Comparison of ENCODE assay signal across 7 mouse cellular contexts in the genomic region with DNA sequence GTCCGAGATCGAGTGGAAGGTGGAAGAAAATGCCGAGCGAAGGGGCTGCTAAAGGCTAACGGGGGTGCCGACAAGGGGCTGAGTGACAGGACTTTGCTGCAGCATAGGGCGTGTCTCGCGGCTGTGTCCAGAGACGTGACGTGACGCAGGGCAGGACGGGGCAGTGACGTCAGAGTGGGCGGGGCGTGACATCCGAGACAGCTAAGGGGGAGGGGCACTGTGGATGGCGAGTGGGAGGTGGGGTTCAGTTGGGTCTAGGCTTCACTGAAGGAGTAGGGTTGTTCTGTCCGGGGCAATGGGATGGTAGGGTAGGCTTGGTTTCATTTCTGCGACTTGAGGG. TPM values are rescaled to one million over a fixed set of nuclear protein-coding genes. Genes with fewer than 3 reads are reported as not detected.
DNase-seq lines count a peak whose midpoint lies in the region; ATAC-seq and TF ChIP-seq lines count a peak whose summit lies in the region.

No protein-coding gene starts in this region.

- peak; percentile 95 for DNase-seq in adrenal gland, adult 2 months
- DNase-seq in embryo, embryonic 11.5 days (ENCODE audit: low read depth, low spot score) = peak; percentile 89
- DNase-seq in gastrocnemius, postnatal 4 days (ENCODE audit: low spot score in 2 of 2) = peak; percentile 94 to 97
- peak; percentile 96 for DNase-seq in left cerebral cortex, postnatal 4 days

- H3K4me2 ChIP-seq in intestine, postnatal 0 days (replicated peaks; ENCODE audit: low read depth) = peak overlapping the region; percentile 91
- peak overlapping the region; percentile 63 for H3K4me2 ChIP-seq in midbrain, embryonic 12.5 days (replicated peaks)

- intact Hi-C loops in left cerebral cortex, postnatal 4 days (cut with DNase I) = no loop called here

- H3K9me3 ChIP-seq in intestine, postnatal 0 days (ENCODE audit: control insufficient read depth) = no peaks in the 10 kb centered on the region
- no peaks in the 10 kb centered on the region for H3K9me3 ChIP-seq in midbrain, embryonic 12.5 days

- H3K36me3 ChIP-seq in intestine, postnatal 0 days (ENCODE audit: control insufficient read depth, insufficient read depth) = peaks cover 7% of the 10 kb centered on the region; the same call in 1 of the 2 replicates
- H3K36me3 ChIP-seq in midbrain, embryonic 12.5 days = peaks cover 14% of the 10 kb centered on the region; the same call in 1 of the 2 replicates
- no peaks in the 10 kb centered on the region; the same call in 1 of the 2 replicates for H3K36me3 ChIP-seq in small intestine, adult 2 months (ENCODE audit: control insufficient read depth, insufficient read depth, low read length)

- 0 out of 2 replicates have a peak, but pooled peaks cover 3% of the 10 kb centered on the region for H3K4me1 ChIP-seq in intestine, postnatal 0 days (replicated peaks; ENCODE audit: control insufficient read depth, insufficient read depth, low read length)
- peaks cover 24% of the 10 kb centered on the region for H3K4me1 ChIP-seq in midbrain, embryonic 12.5 days
- peaks cover 4% of the 10 kb centered on the region; the same call in 1 of the 2 replicates for H3K4me1 ChIP-seq in small intestine, adult 2 months (ENCODE audit: control insufficient read depth, insufficient read depth, insufficient read length, low read length)

- peak overlapping the region; percentile 79 for H3K4me3 ChIP-seq in intestine, postnatal 0 days (ENCODE audit: low read depth, low read length)
- peak overlapping the region; percentile 81 for H3K4me3 ChIP-seq in midbrain, embryonic 12.5 days
- H3K4me3 ChIP-seq in small intestine, adult 2 months (ENCODE audit: low read depth, low read length) = peak overlapping the region; percentile 81

- TF ChIP-seq POLR2A in small intestine, adult 2 months (IDR thresholded peaks at IDR 0.05; ENCODE audit: low read depth, low read length) = no peak

- TF ChIP-seq CTCF in intestine, postnatal 0 days (IDR thresholded peaks at IDR 0.05; ENCODE audit: low read depth) = no peak
- TF ChIP-seq CTCF in small intestine, adult 2 months (IDR thresholded peaks at IDR 0.05; ENCODE audit: extremely low read depth, insufficient read length, insufficient replicate concordance, low read depth, low read length) = no peak

- H3K27ac ChIP-seq in intestine, postnatal 0 days (ENCODE audit: low read depth, low read length) = peak overlapping the region; percentile 98
- peak overlapping the region; percentile 93 for H3K27ac ChIP-seq in midbrain, embryonic 12.5 days (replicated peaks)
- peak overlapping the region; percentile 92 for H3K27ac ChIP-seq in small intestine, adult 2 months (ENCODE audit: insufficient read depth, low read depth, low read length)

- ATAC-seq in intestine, postnatal 0 days = peak; percentile 72
- ATAC-seq in midbrain, embryonic 12.5 days (ENCODE audit: low FRiP score, low read depth) = peak; percentile 80

- no peaks in the 10 kb centered on the region for H3K27me3 ChIP-seq in intestine, postnatal 0 days (replicated peaks; ENCODE audit: control insufficient read depth, insufficient read depth, low read length)
- no peaks in the 10 kb centered on the region for H3K27me3 ChIP-seq in midbrain, embryonic 12.5 days
- no peaks in the 10 kb centered on the region for H3K27me3 ChIP-seq in small intestine, adult 2 months (ENCODE audit: control insufficient read depth, insufficient read depth, low read length)

- under 1% methylated on average over 20 of the region's 20 CpGs for WGBS in intestine, postnatal 0 days
- WGBS in midbrain, embryonic 12.5 days = 0% methylated on average over 20 of the region's 20 CpGs
- under 1% methylated on average over 20 of the region's 20 CpGs for WGBS in small intestine, adult 2 months

- H3K9ac ChIP-seq in intestine, postnatal 0 days (ENCODE audit: low read depth, low read length) = peak overlapping the region; percentile 93
- peak overlapping the region; percentile 80 for H3K9ac ChIP-seq in midbrain, embryonic 12.5 days (replicated peaks)

RNA-seq across cellular contexts. Expression of a gene that starts 0.7 kb away (rescaled TPM):
- 100 to 1,000 TPM; 230 to 235 TPM for total RNA-seq in adrenal gland, adult 2 months (2021)
- polyA plus RNA-seq in adrenal gland, adult 2 months (2012; rRNA removed) = 151 and 158 TPM in 2 replicates
- 100 to 1,000 TPM; 174 to 177 TPM for total RNA-seq in gastrocnemius, postnatal 4 days (2021)
- 147 and 178 TPM in 2 replicates for polyA plus RNA-seq in intestine, postnatal 0 days (2015; fragmentation: Nextera tagmentation; extraction: Ambion mirVana)
- 100 to 1,000 TPM; 334 to 346 TPM for total RNA-seq in left cerebral cortex, postnatal 4 days (2021)
- polyA plus RNA-seq in midbrain, embryonic 12.5 days (2016; fragmentation: Nextera tagmentation; extraction: Ambion mirVana) = 202 and 232 TPM in 2 replicates
- polyA plus RNA-seq in small intestine, adult 2 months (2012; rRNA removed) = 82.6 and 128 TPM in 2 replicates

RNA-seq across cellular contexts. Expression of a gene that starts 32.7 kb away (rescaled TPM):
- total RNA-seq in adrenal gland, adult 2 months (2021) = not detected
- polyA plus RNA-seq in adrenal gland, adult 2 months (2012; rRNA removed) = not detected in 2 replicates
- not detected for total RNA-seq in gastrocnemius, postnatal 4 days (2021)
- not detected in 2 replicates for polyA plus RNA-seq in intestine, postnatal 0 days (2015; fragmentation: Nextera tagmentation; extraction: Ambion mirVana)
- not detected for total RNA-seq in left cerebral cortex, postnatal 4 days (2021)
- polyA plus RNA-seq in midbrain, embryonic 12.5 days (2016; fragmentation: Nextera tagmentation; extraction: Ambion mirVana) = 0.09 and 0.24 TPM in 2 replicates
- polyA plus RNA-seq in small intestine, adult 2 months (2012; rRNA removed) = not detected in 2 replicates

RNA-seq across cellular contexts. Expression of a gene that starts 37.0 kb away (rescaled TPM):
- 1 to 10 TPM; 2.4 to 8.3 TPM for total RNA-seq in adrenal gland, adult 2 months (2021)
- 3.8 and 21.1 TPM in 2 replicates for polyA plus RNA-seq in adrenal gland, adult 2 months (2012; rRNA removed)
- under 1 TPM; 0.61 to 0.96 TPM for total RNA-seq in gastrocnemius, postnatal 4 days (2021)
- polyA plus RNA-seq in intestine, postnatal 0 days (2015; fragmentation: Nextera tagmentation; extraction: Ambion mirVana) = 22.5 and 23.9 TPM in 2 replicates
- 1,000 to 10,000 TPM; 2,432 to 2,471 TPM for total RNA-seq in left cerebral cortex, postnatal 4 days (2021)
- polyA plus RNA-seq in midbrain, embryonic 12.5 days (2016; fragmentation: Nextera tagmentation; extraction: Ambion mirVana) = 1,098 and 1,155 TPM in 2 replicates
- 5.5 and 9.5 TPM in 2 replicates for polyA plus RNA-seq in small intestine, adult 2 months (2012; rRNA removed)

RNA-seq across cellular contexts. Expression of a gene that starts 41.7 kb away (rescaled TPM):
- total RNA-seq in adrenal gland, adult 2 months (2021) = 1 to 10 TPM; 1.4 to 2.6 TPM
- polyA plus RNA-seq in adrenal gland, adult 2 months (2012; rRNA removed) = 0.93 and 3.0 TPM in 2 replicates
- total RNA-seq in gastrocnemius, postnatal 4 days (2021) = 1 to 10 TPM in 1 of 2 experiments, under 1 TPM in 1; 0.70 to 1.3 TPM
- 1.8 and 2.5 TPM in 2 replicates for polyA plus RNA-seq in intestine, postnatal 0 days (2015; fragmentation: Nextera tagmentation; extraction: Ambion mirVana)
- 10 to 100 TPM; 25.4 to 27.0 TPM for total RNA-seq in left cerebral cortex, postnatal 4 days (2021)
- 27.7 and 28.6 TPM in 2 replicates for polyA plus RNA-seq in midbrain, embryonic 12.5 days (2016; fragmentation: Nextera tagmentation; extraction: Ambion mirVana)
- polyA plus RNA-seq in small intestine, adult 2 months (2012; rRNA removed) = 20.9 and 56.2 TPM in 2 replicates

RNA-seq across cellular contexts. Expression of a gene that starts 49.1 kb away (rescaled TPM):
- 10 to 100 TPM; 26.0 to 31.7 TPM for total RNA-seq in adrenal gland, adult 2 months (2021)
- 24.0 and 24.6 TPM in 2 replicates for polyA plus RNA-seq in adrenal gland, adult 2 months (2012; rRNA removed)
- total RNA-seq in gastrocnemius, postnatal 4 days (2021) = 10 to 100 TPM; 32.2 to 37.3 TPM
- polyA plus RNA-seq in intestine, postnatal 0 days (2015; fragmentation: Nextera tagmentation; extraction: Ambion mirVana) = 16.6 and 18.4 TPM in 2 replicates
- total RNA-seq in left cerebral cortex, postnatal 4 days (2021) = 10 to 100 TPM; 68.3 to 70.1 TPM
- polyA plus RNA-seq in midbrain, embryonic 12.5 days (2016; fragmentation: Nextera tagmentation; extraction: Ambion mirVana) = 37.3 and 44.0 TPM in 2 replicates
- 14.9 and 18.4 TPM in 2 replicates for polyA plus RNA-seq in small intestine, adult 2 months (2012; rRNA removed)

Comparison
In these comparisons a context has a peak if more than half of its experiments do, and no peak if none do; other contexts are left out.
1. Peak in every context shown above with its lines: DNase-seq, ATAC-seq, H3K4me3 ChIP-seq and H3K27ac ChIP-seq.
2. RNA of a gene that starts 37.0 kb away (polyA plus RNA-seq): 1,098 to 1,155 TPM in midbrain, embryonic 12.5 days; 22.5 to 23.9 TPM in intestine, postnatal 0 days, 5.5 to 9.5 TPM in small intestine, adult 2 months and 3.8 to 21.1 TPM in adrenal gland, adult 2 months; every median in the first group is over 10 times any median in the second.